1 mouse cellular context compared by ENCODE assay signal in the genomic region with DNA sequence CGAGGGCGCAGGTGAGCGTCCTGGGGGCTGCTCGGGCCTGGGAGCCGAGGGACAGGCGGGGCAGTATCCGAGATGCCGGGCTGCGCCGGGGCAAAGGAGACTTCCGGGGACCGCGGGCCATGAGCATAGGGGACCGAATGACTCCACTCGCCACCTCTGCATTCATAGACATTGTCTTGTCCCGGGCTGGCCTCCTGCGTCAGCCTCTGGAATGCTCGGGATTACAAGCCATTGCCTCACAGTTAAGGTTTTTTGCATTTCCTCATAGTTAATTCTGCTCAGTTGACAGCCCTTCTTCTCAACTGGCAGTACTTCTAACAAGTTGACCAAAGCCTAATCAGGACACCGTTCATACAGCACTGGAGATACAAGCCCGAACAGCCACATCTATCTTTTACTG.
TF ChIP-seq lines count a peak whose summit lies in the region.

No protein-coding gene starts in this region.

TF ChIP-seq in MEL, 35 proteins besides CTCF, POLR2A, EP300 and RAD21:
- TF ChIP-seq RCOR1 (IDR thresholded peaks at IDR 0.05; ENCODE audit: low read depth, low read length) (no peak), MAX (IDR thresholded peaks at IDR 0.05; ENCODE audit: low read length) (no peak), MAFK (IDR thresholded peaks at IDR 0.05; ENCODE audit: borderline replicate concordance, low read depth, low read length) (no peak), MAZ (IDR thresholded peaks at IDR 0.05; ENCODE audit: low read depth, low read length) (no peak), ZC3H11A (IDR thresholded peaks at IDR 0.05; ENCODE audit: low read depth, low read length) (no peak), MXI1 (IDR thresholded peaks at IDR 0.05; ENCODE audit: low read depth, low read length) (no peak), GABPA (IDR thresholded peaks at IDR 0.05; ENCODE audit: low read depth, low read length) (no peak), USF2 (IDR thresholded peaks at IDR 0.05; ENCODE audit: borderline replicate concordance in 1 of 2, insufficient read depth in 1 of 2, low read depth in 1 of 2, low read length in 2 of 2) (no peak), SMC3 (IDR thresholded peaks at IDR 0.05; ENCODE audit: low read depth, low read length) (no peak), ZMIZ1 (IDR thresholded peaks at IDR 0.05; ENCODE audit: low read depth, low read length) (no peak), POLR2AphosphoS2 (IDR thresholded peaks at IDR 0.05; ENCODE audit: low read length) (no peak), USF1 (IDR thresholded peaks at IDR 0.05; ENCODE audit: low read depth, low read length) (no peak), ELF1 (IDR thresholded peaks at IDR 0.05; ENCODE audit: low read depth, low read length) (no peak), UBTF (IDR thresholded peaks at IDR 0.05; ENCODE audit: borderline replicate concordance, insufficient read depth, low read depth, low read length) (no peak)
